Mouse (Mus musculus) erythroblast, embryonic 14.5 days (primary cell): ENCODE data around the gene Gm21188.
"Not testable (repeated sequence)": the region's sequence is repeated elsewhere in the genome, so short reads cannot be mapped to it uniquely, and the experiment has no call there.

Experiments used
- GATA1 ChIP-seq: IDR thresholded peaks from 2 replicates; pipeline ENCODE4 v1.6.1; 2012; ENCODE audit warnings: low read length, inconsistent platforms, mixed read lengths
- TAL1 ChIP-seq: IDR thresholded peaks from 3 replicates; pipeline ENCODE4 v1.6.1; 2012; ENCODE audit warnings: low read length, inconsistent platforms, mixed read lengths

DNA sequence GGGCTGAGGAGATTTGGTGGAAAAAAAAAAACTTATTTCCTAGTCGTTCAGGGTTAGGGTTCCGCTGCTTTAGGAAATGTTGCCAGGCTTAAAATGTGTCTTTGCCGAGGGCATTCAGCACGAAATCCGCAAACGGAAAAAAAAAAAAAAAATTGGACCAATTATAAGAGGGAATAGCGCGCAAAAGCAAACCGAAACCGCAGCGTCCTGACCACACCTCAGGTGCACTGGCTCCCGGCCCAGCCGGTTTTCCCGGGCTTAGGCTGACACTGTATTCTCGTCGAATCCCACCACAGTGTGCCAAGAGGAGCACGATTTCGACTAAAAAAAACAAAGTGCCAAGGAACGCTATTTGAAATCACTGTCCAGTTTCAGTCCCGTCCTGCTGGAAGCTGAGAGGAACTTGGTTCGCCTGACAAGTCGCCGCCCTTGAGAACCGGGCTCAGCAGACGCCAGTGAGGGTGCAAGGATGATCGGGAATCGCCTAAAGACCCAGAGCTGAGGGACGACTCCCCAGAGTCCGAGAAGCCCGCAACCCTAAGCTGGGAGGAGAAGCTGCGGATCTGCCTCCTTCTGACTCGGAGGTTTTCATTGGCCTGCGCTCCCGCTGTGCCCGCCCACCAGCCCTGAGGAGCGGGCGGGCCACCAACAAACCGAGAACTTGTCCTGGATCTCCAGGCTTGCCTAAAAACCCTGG lies 44.4 kb upstream of the Gm21188 start:
- not testable (repeated sequence) for TF ChIP-seq TAL1, GATA1
